Mouse (Mus musculus): ENCODE measurements around the gene C130026I21Rik.
"Not testable (repeated sequence)": the region's sequence is repeated elsewhere in the genome, so short reads cannot be mapped to it uniquely, and the experiment has no call there.

C130026I21Rik gene

GRCm38 (mm10) chr1:85118341-85118740, 152.0 kb downstream of the C130026I21Rik start:
- DNase-seq: not testable (repeated sequence)

DNA sequence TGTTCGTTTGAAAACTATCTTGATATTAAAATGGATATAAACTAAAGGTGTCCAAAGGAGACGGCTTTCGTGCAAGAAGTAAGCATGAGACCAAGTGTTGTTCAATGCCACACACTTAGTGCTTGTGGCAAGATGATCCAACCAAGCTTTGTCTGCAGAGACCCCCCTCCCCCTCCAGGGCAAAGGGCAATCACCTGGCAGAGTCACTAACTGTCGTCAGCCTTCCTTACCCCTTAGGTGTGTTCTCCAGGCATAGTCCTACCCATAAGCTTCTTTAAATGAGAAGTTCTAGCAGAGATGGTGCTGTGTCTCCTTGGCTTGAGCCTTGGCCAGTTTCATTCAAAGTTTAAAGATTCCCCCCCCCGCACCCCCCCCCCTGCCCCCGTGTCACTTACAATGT, 152.8 kb downstream of the C130026I21Rik start:
- not testable (repeated sequence) for DNase-seq

- DNase-seq: peak; percentile 39 to 47
Observed at GRCm38 (mm10) chr1:85114666-85115402, 155.5 kb downstream of the C130026I21Rik start.

DNA sequence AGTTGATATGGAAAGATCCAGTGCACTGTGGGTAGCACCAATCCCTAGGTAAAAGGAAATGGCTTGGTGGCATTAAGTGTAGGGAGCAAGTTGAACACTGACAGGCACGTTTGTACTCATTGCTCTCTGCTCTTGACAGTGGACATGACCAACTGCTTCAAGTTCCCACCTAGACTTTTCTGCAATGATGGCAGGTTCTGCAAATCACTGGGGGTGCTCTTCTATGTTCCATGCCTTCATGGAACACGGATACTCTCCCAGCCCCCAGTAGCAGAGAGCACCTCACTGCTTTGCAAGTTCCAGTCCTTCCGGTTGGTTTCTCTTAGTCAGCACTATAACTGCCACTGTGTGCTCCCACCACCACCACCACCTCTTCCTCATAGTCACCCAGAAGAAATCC, 156.3 kb downstream of the C130026I21Rik start:
- not testable (repeated sequence) for DNase-seq

- not testable (repeated sequence) for DNase-seq
Observed at GRCm38 (mm10) chr1:85112889-85113288, 157.5 kb downstream of the C130026I21Rik start.

GRCm38 (mm10) chr1:85112266-85112665, 158.1 kb downstream of the C130026I21Rik start:
- DNase-seq: not testable (repeated sequence)

DNA sequence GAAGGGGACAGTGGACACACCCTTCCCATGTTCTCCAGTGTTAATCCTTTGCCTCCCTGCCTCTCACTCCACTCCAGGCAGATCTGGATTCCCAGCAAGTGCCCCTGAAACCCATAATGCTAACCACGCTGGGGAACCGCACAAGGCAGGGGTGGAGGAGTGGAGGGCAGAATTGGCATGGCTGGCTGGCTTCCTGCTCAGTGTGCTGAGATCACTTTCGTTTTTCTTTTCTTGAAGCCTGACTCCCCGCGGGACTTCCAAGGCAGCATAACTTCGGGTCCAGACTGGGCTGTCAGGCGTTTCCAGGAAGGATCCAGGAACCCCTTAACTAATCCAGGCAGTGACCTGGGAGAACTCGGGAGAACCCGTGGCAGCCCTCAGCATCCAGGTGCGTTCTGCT, 158.8 kb downstream of the C130026I21Rik start:
- not testable (repeated sequence) for DNase-seq

GRCm38 (mm10) chr1:85110876-85111275, 159.5 kb downstream of the C130026I21Rik start:
- not testable (repeated sequence) for DNase-seq

DNA sequence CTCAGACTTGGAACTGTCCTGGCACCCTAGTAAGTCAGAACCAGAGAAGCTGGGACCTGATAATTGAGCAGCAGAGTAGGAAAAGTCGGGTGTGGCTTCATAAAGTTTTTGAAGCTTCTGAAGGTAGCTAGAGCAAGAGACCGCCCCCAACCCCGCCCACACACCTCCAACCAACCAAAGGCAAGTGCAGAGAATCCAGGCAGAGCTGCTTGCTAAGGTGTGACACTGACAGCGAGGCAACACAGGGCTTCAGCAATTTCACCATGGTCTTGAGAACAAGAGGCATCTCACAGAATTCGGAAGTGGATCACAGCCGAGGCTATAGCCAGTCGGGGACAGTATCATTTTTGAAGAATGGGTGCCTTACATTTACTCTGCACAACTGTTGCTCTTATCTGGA, 160.6 kb downstream of the C130026I21Rik start, which contains the start of gene A530032D15Rik:
Gene A530032D15Rik, minus strand, starts transcription at position 101 of the 400 bp plus-strand sequence.
- DNase-seq: not testable (repeated sequence)

DNA sequence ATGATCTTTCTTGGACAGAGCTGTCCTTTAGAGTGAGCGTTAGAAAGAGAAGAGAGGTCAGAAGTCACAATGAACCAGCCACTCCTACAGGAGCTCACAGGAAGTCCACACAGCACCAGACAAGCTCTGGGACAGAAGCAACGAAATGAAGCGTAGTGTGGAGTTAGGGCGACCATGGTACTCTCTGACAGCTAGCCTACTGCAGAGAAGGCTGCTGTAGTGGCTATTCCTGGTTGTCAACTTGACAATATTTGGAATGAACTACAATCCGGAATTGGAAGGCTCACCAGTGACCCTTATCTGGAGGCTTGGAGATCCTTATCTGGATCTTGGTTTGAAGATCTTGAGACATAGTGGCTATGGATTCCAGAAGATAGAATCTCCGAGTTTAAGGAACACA, 164.4 kb downstream of the C130026I21Rik start:
- DNase-seq: not testable (repeated sequence)

- not testable (repeated sequence) for DNase-seq
Observed at GRCm38 (mm10) chr1:85105336-85105735, 165.0 kb downstream of the C130026I21Rik start.

GRCm38 (mm10) chr1:85101754-85102153, 168.6 kb downstream of the C130026I21Rik start:
- not testable (repeated sequence) for DNase-seq

GRCm38 (mm10) chr1:85099864-85100263, 170.5 kb downstream of the C130026I21Rik start, which contains the start of gene Gm10553:
Gene Gm10553, plus strand, starts transcription at chr1:85100164.
- not testable (repeated sequence) for DNase-seq

- DNase-seq: not testable (repeated sequence)
Observed at GRCm38 (mm10) chr1:85099081-85099480, 171.3 kb downstream of the C130026I21Rik start.

DNA sequence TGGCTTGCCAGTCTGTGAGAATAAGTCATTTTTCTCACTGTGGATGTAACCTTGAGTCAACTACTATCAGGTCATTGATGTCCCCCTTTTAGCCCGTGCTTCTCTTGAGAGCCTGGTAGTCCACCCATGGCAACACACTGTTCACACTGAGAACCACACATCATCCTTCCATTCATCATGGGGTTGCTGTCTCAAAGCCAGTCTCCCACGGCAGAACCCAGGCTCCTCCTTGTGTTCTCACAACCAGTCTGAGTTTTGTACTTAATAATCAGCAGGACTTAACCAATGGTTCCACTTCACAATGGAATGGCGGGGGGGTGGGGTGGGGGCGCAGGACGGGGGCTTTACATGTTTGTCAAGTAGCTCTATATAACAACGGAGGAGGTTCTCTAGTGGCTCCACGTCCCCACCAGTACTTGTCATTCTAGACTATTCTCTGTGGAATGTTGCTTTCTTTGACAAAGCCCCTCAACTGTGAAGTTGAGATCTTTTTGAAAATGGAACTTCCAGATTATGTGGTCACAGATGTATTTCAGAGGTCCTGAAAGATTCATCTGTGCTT, 177.3 kb downstream of the C130026I21Rik start:
- not testable (repeated sequence) for DNase-seq

GRCm38 (mm10) chr1:85092169-85092568, 178.2 kb downstream of the C130026I21Rik start:
- DNase-seq: not testable (repeated sequence)

DNA sequence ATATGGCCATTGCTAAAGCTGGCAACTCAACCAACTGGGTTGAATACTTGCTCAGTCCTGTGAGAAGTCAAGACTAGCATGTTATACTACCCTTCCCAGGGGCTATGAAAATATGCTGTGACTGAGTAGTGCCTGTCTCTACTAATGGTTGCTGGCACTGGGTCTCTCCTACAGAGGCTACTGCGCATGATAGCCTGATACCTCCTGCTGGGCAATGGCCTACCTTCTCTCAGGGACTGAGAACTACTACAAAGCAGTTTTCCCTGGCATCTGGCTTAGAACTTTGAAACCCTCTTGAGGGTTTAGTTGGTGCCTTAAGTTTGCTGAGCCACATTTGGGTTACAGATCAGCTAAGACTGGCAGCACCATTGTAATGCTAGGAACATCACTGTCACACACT, 184.2 kb downstream of the C130026I21Rik start:
- DNase-seq: not testable (repeated sequence)

DNA sequence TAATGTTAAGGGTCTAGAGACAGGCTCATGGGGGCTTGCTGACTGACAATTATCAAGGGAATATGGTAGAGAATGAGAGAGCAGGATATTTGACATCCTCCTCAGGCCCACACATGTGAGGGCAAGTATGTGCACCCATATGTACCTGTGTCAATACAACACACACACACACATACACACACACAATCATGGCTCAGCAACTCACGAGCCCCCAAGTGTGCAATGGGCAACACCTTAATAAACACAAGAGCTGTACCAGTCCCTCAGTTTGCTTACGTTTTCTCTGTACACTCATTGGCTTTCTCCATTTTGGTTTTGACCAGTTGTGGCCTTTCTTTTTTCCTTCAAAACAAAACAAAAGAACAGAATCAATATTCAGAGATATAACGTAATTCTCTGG, 185.6 kb downstream of the C130026I21Rik start:
- not testable (repeated sequence) for DNase-seq

GRCm38 (mm10) chr1:85073099-85073498, 197.3 kb downstream of the C130026I21Rik start:
- DNase-seq: not testable (repeated sequence)

- not testable (repeated sequence) for DNase-seq
Observed at GRCm38 (mm10) chr1:85071690-85072089, 198.7 kb downstream of the C130026I21Rik start.

- not testable (repeated sequence) for DNase-seq
Observed at GRCm38 (mm10) chr1:85035801-85036200, 234.6 kb downstream of the C130026I21Rik start.

GRCm38 (mm10) chr1:85034394-85034793, 236.0 kb downstream of the C130026I21Rik start:
- DNase-seq: not testable (repeated sequence)

GRCm38 (mm10) chr1:85033616-85034015, 236.8 kb downstream of the C130026I21Rik start:
- DNase-seq: not testable (repeated sequence)

DNA sequence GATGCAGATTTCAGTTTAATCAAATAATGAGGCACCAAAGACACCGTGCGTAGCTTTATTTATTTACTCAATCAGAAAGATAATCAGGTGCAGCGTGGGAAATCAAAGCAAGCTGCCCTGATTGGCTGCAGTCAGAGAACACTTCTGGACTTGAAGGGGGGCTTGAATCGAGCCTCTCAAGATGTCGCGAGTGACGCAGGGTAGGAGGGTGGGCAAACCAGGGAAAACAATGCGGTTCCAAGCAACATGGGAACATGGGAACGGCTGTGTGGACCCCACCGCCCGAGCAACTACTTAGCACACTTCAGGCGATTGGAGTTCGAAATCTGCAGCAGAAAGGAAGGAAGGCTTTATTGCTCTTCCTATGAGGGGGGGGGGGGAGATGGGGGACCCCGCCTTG, 240.2 kb downstream of the C130026I21Rik start:
- not testable (repeated sequence) for DNase-seq

All from cerebellum, postnatal 25 days (tissue).